Mouse (Mus musculus) cortical plate, adult 2 months (tissue): ENCODE data around the gene Rasa3.

ENCODE experiments used
- CTCF ChIP-seq: fragments of 200-500 bp; IDR thresholded peaks from 2 replicates; pipeline ENCODE4 v1.5.1; 2011; ENCODE audit warnings: mild to moderate bottlenecking, control low read depth, low read length; ENCODE audit not compliant: insufficient read depth; ENCODE audit errors: extremely low read depth
- POLR2A ChIP-seq: fragments of 200-500 bp; IDR thresholded peaks from 2 replicates; pipeline ENCODE4 v1.6.1; 2011; ENCODE audit warnings: mild to moderate bottlenecking, low read length, control low read depth; ENCODE audit not compliant: insufficient read depth; ENCODE audit errors: extremely low read depth

DNA sequence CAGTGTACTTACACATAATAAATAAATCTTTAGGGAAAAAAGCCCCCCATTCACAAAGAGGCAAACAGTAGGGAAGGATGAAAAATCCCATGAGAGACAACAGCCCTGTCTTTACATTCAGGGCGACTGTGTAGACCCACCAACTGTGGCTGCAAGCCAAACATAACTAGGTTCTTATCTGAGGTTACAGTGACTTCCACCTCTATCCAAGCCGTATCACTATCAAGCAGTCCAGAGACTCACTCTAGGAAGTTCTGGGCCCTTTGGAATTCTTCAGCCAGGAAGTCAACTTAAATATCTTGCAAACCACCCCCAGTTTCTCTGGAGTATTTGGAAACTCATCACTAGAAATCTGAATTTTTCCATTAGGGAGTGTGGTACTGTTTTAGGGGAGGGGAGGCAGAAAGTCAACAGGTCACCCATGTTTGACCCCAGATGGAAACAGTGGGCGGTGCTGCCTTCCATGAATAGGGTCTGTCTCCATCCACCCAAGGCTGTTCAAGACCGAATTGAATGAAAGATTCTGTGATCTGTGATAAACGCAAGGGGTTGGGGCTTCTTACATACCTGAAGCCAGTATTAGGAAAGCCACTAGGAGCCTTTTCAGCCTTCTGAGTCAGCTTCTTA, 22.0 kb upstream of the Rasa3 start:
- TF ChIP-seq POLR2A (no peak), CTCF (no peak)
